Mouse (Mus musculus) intestine, postnatal 0 days (tissue): ENCODE measurements around the gene Rundc1. TPM values are rescaled to one million over a fixed set of nuclear protein-coding genes. Genes with fewer than 3 reads are reported as not detected.
"Not testable (repeated sequence)": the region's sequence is repeated elsewhere in the genome, so short reads cannot be mapped to it uniquely, and the experiment has no call there.

Source experiments
- ATAC-seq: fragments of 200-750 bp; cut with Nextera tagmentation; 2 replicates; pipeline ENCODE4 v1.8.0; 2017; ENCODE audit warnings: mild to moderate bottlenecking, moderate TSS enrichment, moderate library complexity
- H3K27ac ChIP-seq: fragments of 300-500 bp; sonication (generic); 2 replicates; pipeline ENCODE4 v1.5.1; 2014; ENCODE audit warnings: mild to moderate bottlenecking, low read depth, low read length, moderate library complexity
- H3K27me3 ChIP-seq: fragments of 300-500 bp; sonication (generic); replicated peaks from 2 replicates; pipeline ENCODE4 v1.6.1; 2014; ENCODE audit warnings: low read length, mixed read lengths; ENCODE audit not compliant: control insufficient read depth, insufficient read depth
- H3K36me3 ChIP-seq: fragments of 300-500 bp; sonication (generic); 2 replicates; pipeline ENCODE4 v1.6.1; 2014; ENCODE audit warnings: mild to moderate bottlenecking, moderate library complexity; ENCODE audit not compliant: control insufficient read depth, insufficient read depth
- H3K4me1 ChIP-seq: fragments of 300-500 bp; sonication (generic); replicated peaks from 2 replicates; pipeline ENCODE4 v1.6.1; 2014; ENCODE audit warnings: antibody characterized with exemption, low read length, mixed read lengths; ENCODE audit not compliant: control insufficient read depth, insufficient read depth
- H3K4me2 ChIP-seq: fragments of 300-500 bp; sonication (generic); replicated peaks from 2 replicates; pipeline ENCODE4 v1.6.1; 2014; ENCODE audit warnings: low read depth, mild to moderate bottlenecking, moderate library complexity
- H3K4me3 ChIP-seq: fragments of 300-500 bp; sonication (generic); 2 replicates; pipeline ENCODE4 v1.5.1; 2014; ENCODE audit warnings: low read depth, low read length
- H3K9ac ChIP-seq: fragments of 300-500 bp; sonication (generic); 2 replicates; pipeline ENCODE4 v1.6.1; 2014; ENCODE audit warnings: mild to moderate bottlenecking, low read depth, low read length
- H3K9me3 ChIP-seq: fragments of 300-500 bp; sonication (generic); 2 replicates; pipeline ENCODE4 v1.6.1; 2016; ENCODE audit warnings: mixed run types; ENCODE audit not compliant: control insufficient read depth
- CTCF ChIP-seq: sonication (generic); IDR thresholded peaks from 2 replicates; pipeline ENCODE4 v1.5.1; 2016; ENCODE audit warnings: low read depth, mild to moderate bottlenecking, control low read depth, antibody characterized with exemption, moderate library complexity
- WGBS: fragments of 180-500 bp; shearing (Covaris S2); extraction: QIAGEN DNeasy Blood & Tissue Kit; methylation state at CpG from one replicate; pipeline ENCODE4 v1.1.7; 2014; 5-methylcytosine and 5-hydroxymethylcytosine counted together
- polyA plus RNA-seq: library from polyadenylated mRNA; unstranded; fragments of >200 nt; fragmentation: Nextera tagmentation; extraction: Ambion mirVana; gene quantifications from 2 replicates; pipeline ENCODE4 v1.2.1, GENCODE M21; 2015

Gene Rundc1
- polyA plus RNA-seq, 1 experiment from 2014 or later: 12.0 TPM

- Histone ChIP-seq H3K9me3 (no peaks in the 10 kb centered on the region), H3K4me1 (0 out of 2 replicates have a peak, but pooled peaks cover 5% of the 10 kb centered on the region), H3K4me2 (peak overlapping the region; percentile 82), H3K27ac (0 out of 2 replicates have a peak overlapping the region, but pooled peaks have one; percentile 1), H3K4me3 (peak overlapping the region; percentile 79), H3K27me3 (no peaks in the 10 kb centered on the region), H3K9ac (peak overlapping the region; percentile 67; the same call in 1 of the 2 replicates), H3K36me3 (peaks cover 18% of the 10 kb centered on the region)
- 38% methylated on average over 8 of the region's 8 CpGs for WGBS
- ATAC-seq: no peak
- TF ChIP-seq CTCF: no peak
These were observed 1.3 kb downstream of the Rundc1 start for GRCm38 (mm10) chr11:101426165-101426564.

GRCm38 (mm10) chr11:101431327-101431726 lies 6.4 kb downstream of the Rundc1 start:
- H3K9me3 ChIP-seq: no peaks in the 10 kb centered on the region
- H3K4me2 ChIP-seq: no peak overlapping the region
- ATAC-seq: no peak
- no peaks in the 10 kb centered on the region for H3K27me3 ChIP-seq
- no peak overlapping the region for H3K27ac ChIP-seq
- peaks cover 54% of the 10 kb centered on the region for H3K36me3 ChIP-seq
- no peak overlapping the region for H3K9ac ChIP-seq
- no peak for TF ChIP-seq CTCF
- H3K4me1 ChIP-seq: 0 out of 2 replicates have a peak, but pooled peaks cover 2% of the 10 kb centered on the region
- 90% methylated on average over 9 of the region's 9 CpGs for WGBS
- H3K4me3 ChIP-seq: no peak overlapping the region

- WGBS: 90% methylated on average over 13 of the region's 13 CpGs
- Histone ChIP-seq H3K9ac (no peak overlapping the region), H3K36me3 (peaks cover 54% of the 10 kb centered on the region), H3K4me1 (no peaks in the 10 kb centered on the region), H3K4me2 (no peak overlapping the region), H3K27me3 (no peaks in the 10 kb centered on the region), H3K27ac (no peak overlapping the region), H3K4me3 (no peak overlapping the region), H3K9me3 (no peaks in the 10 kb centered on the region)
- TF ChIP-seq CTCF: no peak
- ATAC-seq: no peak
These were observed 8.5 kb downstream of the Rundc1 start for GRCm38 (mm10) chr11:101433396-101433795.

- Histone ChIP-seq H3K27ac (no peak overlapping the region), H3K27me3 (no peaks in the 10 kb centered on the region), H3K4me1 (no peaks in the 10 kb centered on the region), H3K4me3 (no peak overlapping the region), H3K4me2 (no peak overlapping the region), H3K9me3 (no peaks in the 10 kb centered on the region), H3K9ac (no peak overlapping the region), H3K36me3 (peaks cover 39% of the 10 kb centered on the region)
- 72% methylated on average over 4 of the region's 4 CpGs for WGBS
- no peak for ATAC-seq
- TF ChIP-seq CTCF: no peak
These were observed 10.9 kb downstream of the Rundc1 start for GRCm38 (mm10) chr11:101435831-101436230.

- WGBS: 85% methylated on average over 4 of the region's 4 CpGs
- TF ChIP-seq CTCF: no peak
- no peaks in the 10 kb centered on the region for H3K27me3 ChIP-seq
- no peaks in the 10 kb centered on the region for H3K4me1 ChIP-seq
- H3K4me2 ChIP-seq: no peak overlapping the region
- no peak overlapping the region for H3K4me3 ChIP-seq
- H3K9me3 ChIP-seq: no peaks in the 10 kb centered on the region
- H3K36me3 ChIP-seq: peaks cover 29% of the 10 kb centered on the region
- no peak for ATAC-seq
- no peak overlapping the region for H3K27ac ChIP-seq
- H3K9ac ChIP-seq: no peak overlapping the region
These were observed 12.0 kb downstream of the Rundc1 start for GRCm38 (mm10) chr11:101436916-101437315.

- WGBS: 61% methylated on average over 3 of the region's 3 CpGs
- not testable (repeated sequence) for H3K27me3 ChIP-seq, ATAC-seq, H3K9ac ChIP-seq, H3K27ac ChIP-seq, H3K4me1 ChIP-seq, H3K4me3 ChIP-seq, H3K9me3 ChIP-seq, H3K4me2 ChIP-seq
- peaks cover 22% of the 10 kb centered on the region for H3K36me3 ChIP-seq
These were observed 13.1 kb downstream of the Rundc1 start for GRCm38 (mm10) chr11:101438006-101438405.

- not testable (repeated sequence) for H3K4me1 ChIP-seq, H3K27me3 ChIP-seq, H3K9ac ChIP-seq, H3K27ac ChIP-seq, H3K9me3 ChIP-seq, ATAC-seq
- 34% methylated on average over 15 of the region's 15 CpGs for WGBS
- Histone ChIP-seq H3K4me3 (peak overlapping the region; percentile 24), H3K36me3 (peaks cover 22% of the 10 kb centered on the region), H3K4me2 (peak overlapping the region; percentile 63)
These were observed 16.7 kb downstream of the Rundc1 start for GRCm38 (mm10) chr11:101441450-101442126.
